Mouse (Mus musculus) liver, postnatal 0 days (tissue): ENCODE results near the gene Slc41a3.

Experiments used
- CTCF ChIP-seq: sonication (generic); IDR thresholded peaks from 2 replicates; pipeline ENCODE4 v1.5.1; 2016; ENCODE audit warnings: antibody characterized with exemption, low read depth
- EP300 ChIP-seq: IDR thresholded peaks from 2 replicates; pipeline ENCODE4 v1.6.1; 2016; ENCODE audit warnings: antibody characterized with exemption, low read depth, mild to moderate bottlenecking

DNA sequence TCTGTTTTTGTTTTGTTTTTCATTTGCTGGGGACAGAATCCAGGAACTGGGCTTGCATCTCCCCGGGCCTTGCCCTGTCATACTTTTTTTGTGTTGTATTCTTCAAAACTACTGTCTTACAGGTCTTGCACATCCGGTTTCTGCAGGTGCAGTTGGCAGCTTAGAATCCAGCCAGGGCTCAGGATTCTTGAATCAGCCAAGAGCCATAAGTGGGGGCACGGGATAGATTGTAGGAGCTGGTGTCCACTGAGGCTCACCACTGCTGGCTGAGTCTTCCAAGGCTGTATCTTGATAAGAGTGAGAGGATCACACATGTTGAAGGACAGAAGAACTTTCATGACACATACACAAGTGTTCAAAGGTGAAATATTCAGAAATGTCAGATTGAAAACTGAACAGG, 395 bp upstream of the Slc41a3 start:
- TF ChIP-seq CTCF, result no peak
- no peak for TF ChIP-seq EP300
